Mouse (Mus musculus): ENCODE data around the gene Ntn4.

Ntn4 gene

GRCm38 (mm10) chr10:93641821-93642746, 1.6 kb downstream of the Ntn4 start:
- peak in 1 of 2 experiments; percentile 22 for DNase-seq (ENCODE audit: low spot score in 2 of 2)

- no peak for DNase-seq (ENCODE audit: low spot score in 2 of 2)
These were observed 2.4 kb downstream of the Ntn4 start for GRCm38 (mm10) chr10:93642897-93643296.

- DNase-seq (ENCODE audit: low spot score in 2 of 2): no peak
These were observed 4.0 kb downstream of the Ntn4 start for GRCm38 (mm10) chr10:93644451-93644941.

GRCm38 (mm10) chr10:93647655-93648561, 7.4 kb downstream of the Ntn4 start:
- DNase-seq (ENCODE audit: low spot score in 2 of 2): no peak

GRCm38 (mm10) chr10:93648598-93649102, 8.2 kb downstream of the Ntn4 start:
- DNase-seq (ENCODE audit: low spot score in 2 of 2): no peak

- DNase-seq (ENCODE audit: low spot score in 2 of 2): no peak
These were observed 8.6 kb downstream of the Ntn4 start for GRCm38 (mm10) chr10:93649127-93649526.

- no peak for DNase-seq (ENCODE audit: low spot score in 2 of 2)
These were observed 9.1 kb downstream of the Ntn4 start for GRCm38 (mm10) chr10:93649600-93649999.

- DNase-seq (ENCODE audit: low spot score in 2 of 2): no peak
These were observed 12.8 kb downstream of the Ntn4 start for GRCm38 (mm10) chr10:93653322-93653721.

GRCm38 (mm10) chr10:93655428-93655827, 14.9 kb downstream of the Ntn4 start:
- DNase-seq (ENCODE audit: low spot score in 2 of 2): no peak

- DNase-seq (ENCODE audit: low spot score in 2 of 2): no peak
These were observed 19.3 kb downstream of the Ntn4 start for GRCm38 (mm10) chr10:93659792-93660191.

GRCm38 (mm10) chr10:93661348-93661991, 21.0 kb downstream of the Ntn4 start:
- DNase-seq (ENCODE audit: low spot score in 2 of 2): no peak

- no peak for DNase-seq (ENCODE audit: low spot score in 2 of 2)
These were observed 21.5 kb downstream of the Ntn4 start for GRCm38 (mm10) chr10:93662018-93662417.

- DNase-seq (ENCODE audit: low spot score in 2 of 2): no peak
These were observed 25.7 kb downstream of the Ntn4 start for GRCm38 (mm10) chr10:93666222-93666621.

- DNase-seq (ENCODE audit: low spot score in 2 of 2): no peak
These were observed 26.5 kb downstream of the Ntn4 start for GRCm38 (mm10) chr10:93666996-93667395.

GRCm38 (mm10) chr10:93672646-93673479, 32.4 kb downstream of the Ntn4 start:
- peak in 1 of 2 experiments; percentile 22 for DNase-seq (ENCODE audit: low spot score in 2 of 2)

GRCm38 (mm10) chr10:93679191-93680007, 38.9 kb downstream of the Ntn4 start:
- DNase-seq (ENCODE audit: low spot score in 2 of 2): no peak

- no peak for DNase-seq (ENCODE audit: low spot score in 2 of 2)
These were observed 40.3 kb downstream of the Ntn4 start for GRCm38 (mm10) chr10:93680680-93681377.

GRCm38 (mm10) chr10:93682185-93682747, 41.8 kb downstream of the Ntn4 start:
- DNase-seq (ENCODE audit: low spot score in 2 of 2): no peak

GRCm38 (mm10) chr10:93683185-93683584, 42.7 kb downstream of the Ntn4 start:
- DNase-seq (ENCODE audit: low spot score in 2 of 2): no peak
